Mouse (Mus musculus) heart, embryonic 11.5 days (tissue): ENCODE measurements around the gene Gm3435. TPM values are rescaled to one million over a fixed set of nuclear protein-coding genes. Genes with fewer than 3 reads are reported as not detected.
"Not testable (repeated sequence)": the region's sequence is repeated elsewhere in the genome, so short reads cannot be mapped to it uniquely, and the experiment has no call there.

Source experiments
- ATAC-seq: fragments of 200-750 bp; cut with Nextera tagmentation; replicated peaks from 2 replicates; pipeline ENCODE4 v1.8.0; 2017; ENCODE audit warnings: moderate library complexity; ENCODE audit not compliant: insufficient number of reproducible peaks, low FRiP score, low TSS enrichment
- H3K27ac ChIP-seq: fragments of 300-500 bp; sonication (generic); 2 replicates; pipeline ENCODE4 v1.5.1; 2014; ENCODE audit warnings: mild to moderate bottlenecking, low read depth, low read length
- H3K27me3 ChIP-seq: fragments of 300-500 bp; sonication (generic); 2 replicates; pipeline ENCODE4 v1.6.1; 2014; ENCODE audit warnings: mild to moderate bottlenecking, low read length, mixed read lengths; ENCODE audit not compliant: control insufficient read depth, insufficient read depth
- H3K36me3 ChIP-seq: fragments of 300-500 bp; sonication (generic); 2 replicates; pipeline ENCODE4 v1.6.1; 2014; ENCODE audit warnings: mild to moderate bottlenecking, low read length, moderate library complexity, mixed read lengths; ENCODE audit not compliant: control insufficient read depth, insufficient read depth
- H3K4me1 ChIP-seq: fragments of 300-500 bp; sonication (generic); 2 replicates; pipeline ENCODE4 v1.6.1; 2014; ENCODE audit warnings: low read length; ENCODE audit not compliant: control insufficient read depth, insufficient read depth
- H3K4me2 ChIP-seq: fragments of 300-500 bp; sonication (generic); 2 replicates; pipeline ENCODE4 v1.6.1; 2014; ENCODE audit warnings: mild to moderate bottlenecking, moderate library complexity
- H3K4me3 ChIP-seq: fragments of 300-500 bp; sonication (generic); 2 replicates; pipeline ENCODE4 v1.5.1; 2014; ENCODE audit warnings: low read depth, low read length
- H3K9ac ChIP-seq: fragments of 300-500 bp; sonication (generic); 2 replicates; pipeline ENCODE4 v1.6.1; 2014; ENCODE audit warnings: mild to moderate bottlenecking, low read depth, low read length, moderate library complexity
- H3K9me3 ChIP-seq: fragments of 300-500 bp; sonication (generic); replicated peaks from 2 replicates; pipeline ENCODE4 v1.6.1; 2016; ENCODE audit warnings: low read length; ENCODE audit not compliant: control insufficient read depth
- WGBS: fragments of 180-500 bp; shearing (Covaris S2); extraction: QIAGEN DNeasy Blood & Tissue Kit; methylation state at CpG from one replicate; pipeline ENCODE4 v1.1.7; 2014; ENCODE audit not compliant: insufficient replicate concordance; 5-methylcytosine and 5-hydroxymethylcytosine counted together
- polyA plus RNA-seq: library from polyadenylated mRNA; unstranded; fragments of >200 nt; fragmentation: Nextera tagmentation; extraction: Ambion mirVana; gene quantifications from 2 replicates; pipeline ENCODE4 v1.2.1, GENCODE M21; 2014

Gene Gm3435
- 3.6 and 4.1 TPM in 2 replicates for polyA plus RNA-seq

GRCm38 (mm10) chr17:15009706-15010413 is at the start of gene Gm3435:
TSS of gene Gm3435 (plus strand) at chr17:15010176.
- H3K9me3 ChIP-seq, H3K4me2 ChIP-seq, H3K4me1 ChIP-seq, H3K27ac ChIP-seq, H3K27me3 ChIP-seq, H3K4me3 ChIP-seq, H3K36me3 ChIP-seq, H3K9ac ChIP-seq: not testable (repeated sequence)
- no CpG with 5 or more reads among the region's 60 CpGs for WGBS
- peak; percentile 96 for ATAC-seq

GRCm38 (mm10) chr17:14960520-14960919 is 49.5 kb upstream of the Gm3435 start:
- ATAC-seq: peak; percentile 4; the same call in 1 of the 2 replicates
- H3K27ac ChIP-seq: no peak overlapping the region
- under 1% methylated on average over 19 of the region's 23 CpGs for WGBS

GRCm38 (mm10) chr17:14960951-14961556 is 48.9 kb upstream of the Gm3435 start, which contains the start of gene Phf10:
TSS of gene Phf10 (minus strand) at chr17:14961273.
- Histone ChIP-seq H3K9ac (peak within 1 kb of the TSS; percentile 81), H3K4me3 (peak within 1 kb of the TSS; percentile 72), H3K27ac (peak within 1 kb of the TSS; percentile 46; the same call in 1 of the 2 replicates), H3K4me2 (peak within 1 kb of the TSS; percentile 74)
- H3K36me3 ChIP-seq, H3K9me3 ChIP-seq, H3K4me1 ChIP-seq, H3K27me3 ChIP-seq: not testable (repeated sequence)
- WGBS: under 1% methylated on average over 38 of the region's 100 CpGs
- peak; percentile 84 for ATAC-seq

More at GRCm38 (mm10) chr17:14960520-14960919, 49.5 kb upstream of the Gm3435 start:
- Histone ChIP-seq H3K27me3 (no peaks in the 10 kb centered on the region), H3K4me3 (peak overlapping the region; percentile 72), H3K9ac (peak overlapping the region; percentile 81), H3K4me2 (peak overlapping the region; percentile 74), H3K4me1 (peaks cover 6% of the 10 kb centered on the region), H3K36me3 (no peaks in the 10 kb centered on the region), H3K9me3 (no peaks in the 10 kb centered on the region)

DNA sequence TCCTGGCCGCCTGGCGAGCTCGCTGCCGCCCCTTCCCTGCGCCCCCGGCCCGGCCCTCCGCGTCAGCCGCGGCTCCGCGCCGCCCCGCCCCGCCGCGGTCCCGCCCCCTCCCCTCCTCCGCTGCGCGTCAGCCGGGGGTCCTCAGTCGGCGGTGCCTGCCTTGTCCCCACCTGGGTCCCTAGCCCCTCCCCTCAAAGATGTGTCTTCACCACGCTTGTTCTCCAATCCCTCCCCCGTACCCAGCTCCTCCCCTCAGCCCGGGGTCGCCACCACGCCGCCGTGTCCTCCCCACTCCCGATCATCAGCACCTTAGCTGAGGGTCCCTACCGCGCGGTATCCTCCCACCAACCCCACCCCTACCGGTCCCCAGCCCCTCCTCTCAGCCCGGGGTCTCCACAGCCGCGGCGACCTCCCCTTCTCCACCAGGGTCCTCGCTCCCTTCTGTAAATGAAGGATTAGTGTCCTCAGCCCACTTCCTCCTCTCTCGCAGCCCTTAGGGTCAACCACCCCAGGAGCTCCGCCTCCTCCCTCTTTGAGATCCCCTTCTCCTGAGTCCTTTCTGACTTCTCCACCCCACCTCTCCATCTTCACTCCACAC is 48.3 kb upstream of the Gm3435 start:
- H3K4me3 ChIP-seq, H3K36me3 ChIP-seq, H3K4me1 ChIP-seq, H3K27ac ChIP-seq, H3K9ac ChIP-seq, H3K9me3 ChIP-seq, H3K27me3 ChIP-seq, H3K4me2 ChIP-seq: not testable (repeated sequence)
- WGBS: no CpG with 5 or more reads among the region's 44 CpGs
- peak; percentile 88 for ATAC-seq

GRCm38 (mm10) chr17:14968373-14968913 is 41.5 kb upstream of the Gm3435 start:
- H3K9ac ChIP-seq: not testable (repeated sequence)

GRCm38 (mm10) chr17:14977718-14978361 is 32.1 kb upstream of the Gm3435 start:
- H3K36me3 ChIP-seq, H3K27me3 ChIP-seq, H3K4me1 ChIP-seq, H3K4me3 ChIP-seq, H3K9me3 ChIP-seq, H3K4me2 ChIP-seq, H3K9ac ChIP-seq, H3K27ac ChIP-seq: not testable (repeated sequence)
- WGBS: 6% methylated on average over 4 of the region's 7 CpGs
- peak; percentile 2; the same call in 1 of the 2 replicates for ATAC-seq

More at GRCm38 (mm10) chr17:14968373-14968913, 41.5 kb upstream of the Gm3435 start:
- not testable (repeated sequence) for H3K4me3 ChIP-seq, H3K27ac ChIP-seq, H3K27me3 ChIP-seq, H3K4me1 ChIP-seq, H3K9me3 ChIP-seq, H3K36me3 ChIP-seq, H3K4me2 ChIP-seq, ATAC-seq
- WGBS: no CpG with 5 or more reads among the region's 6 CpGs

DNA sequence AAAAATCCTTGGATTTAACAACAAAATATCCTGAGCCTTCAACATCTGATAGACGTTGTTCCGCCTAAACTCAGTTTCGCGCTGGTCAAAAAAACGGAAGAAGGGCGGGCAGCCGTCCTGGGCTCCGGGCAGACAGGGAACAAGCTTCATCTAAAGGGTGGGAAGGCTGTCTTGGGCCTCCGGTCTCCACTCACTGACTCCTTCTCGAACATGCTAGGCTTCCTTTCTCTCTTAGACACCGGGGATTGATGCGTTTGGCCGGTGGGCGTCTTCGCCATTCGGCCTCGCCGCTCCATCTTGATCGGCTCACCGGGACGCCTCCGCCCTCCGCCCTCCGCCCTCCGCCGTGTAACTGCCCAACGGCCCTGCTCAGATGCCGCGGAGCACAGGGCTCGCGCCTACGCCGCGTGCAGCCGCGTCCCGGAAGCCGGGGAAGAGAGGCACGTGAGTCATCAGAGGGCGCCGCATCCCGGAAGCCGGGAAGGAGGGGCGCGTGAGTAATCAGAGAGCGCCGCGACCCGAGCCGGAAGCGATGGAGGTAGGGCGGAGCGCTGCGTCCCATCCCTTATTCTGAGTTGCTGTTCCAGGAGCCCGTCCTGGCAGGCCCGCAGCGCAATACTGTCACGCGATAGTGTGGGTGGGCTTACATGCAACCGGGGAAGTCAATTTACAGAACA is 31.5 kb upstream of the Gm3435 start, which contains the start of the genes 9030025P20Rik and Gm3417:
Gene 9030025P20Rik (plus strand): TSS at position 107 of the 677 bp plus-strand sequence.
Gene Gm3417 (minus strand): TSS at position 429 of the 677 bp plus-strand sequence.
- H3K9ac ChIP-seq, H3K4me2 ChIP-seq: not testable (repeated sequence)

More for the DNA sequence above, 31.5 kb upstream of the Gm3435 start, which contains the start of the genes 9030025P20Rik and Gm3417:
- H3K9me3 ChIP-seq, H3K27ac ChIP-seq, H3K27me3 ChIP-seq, H3K4me1 ChIP-seq, H3K36me3 ChIP-seq, H3K4me3 ChIP-seq: not testable (repeated sequence)
- peak; percentile 97 for ATAC-seq
- no CpG with 5 or more reads among the region's 60 CpGs for WGBS
